Mouse (Mus musculus) thymus, postnatal 14 days (tissue): ENCODE results near the gene Fbxl21.

Experiments
- DNase-seq: peaks from one replicate; pipeline ENCODE4 v3.0.0; 2021

Gene Fbxl21

GRCm38 (mm10) chr13:56535570-56535969 lies 13.3 kb downstream of the Fbxl21 start:
- peak; percentile 51 for DNase-seq

GRCm38 (mm10) chr13:56537026-56537425 lies 14.8 kb downstream of the Fbxl21 start:
- DNase-seq, result no peak

GRCm38 (mm10) chr13:56539846-56540245 lies 17.6 kb downstream of the Fbxl21 start:
- DNase-seq, result peak; percentile 50

- no peak for DNase-seq
These were observed 21.5 kb downstream of the Fbxl21 start for GRCm38 (mm10) chr13:56543805-56544204.

GRCm38 (mm10) chr13:56544956-56545355 lies 22.7 kb downstream of the Fbxl21 start:
- DNase-seq, result no peak

GRCm38 (mm10) chr13:56548401-56548800 lies 26.1 kb downstream of the Fbxl21 start, which contains the start of gene Lect2:
TSS of gene Lect2 (minus strand) at chr13:56548502.
- DNase-seq, result no peak

GRCm38 (mm10) chr13:56549364-56549763 lies 27.1 kb downstream of the Fbxl21 start:
- no peak for DNase-seq

- no peak for DNase-seq
These were observed 28.3 kb downstream of the Fbxl21 start for GRCm38 (mm10) chr13:56550574-56550973.

- no peak for DNase-seq
These were observed 29.4 kb downstream of the Fbxl21 start for GRCm38 (mm10) chr13:56551661-56552060.

GRCm38 (mm10) chr13:56553923-56554322 lies 31.7 kb downstream of the Fbxl21 start:
- DNase-seq, result no peak

- DNase-seq, result peak; percentile 64
These were observed 32.1 kb downstream of the Fbxl21 start for GRCm38 (mm10) chr13:56554409-56554808.

GRCm38 (mm10) chr13:56555957-56556356 lies 33.7 kb downstream of the Fbxl21 start:
- no peak for DNase-seq

- DNase-seq, result no peak
These were observed 34.4 kb downstream of the Fbxl21 start for GRCm38 (mm10) chr13:56556701-56557100.

- no peak for DNase-seq
These were observed 36.5 kb downstream of the Fbxl21 start for GRCm38 (mm10) chr13:56558811-56559210.

GRCm38 (mm10) chr13:56559841-56560370 lies 37.6 kb downstream of the Fbxl21 start:
- DNase-seq, result no peak

GRCm38 (mm10) chr13:56561129-56561528 lies 38.9 kb downstream of the Fbxl21 start:
- no peak for DNase-seq

GRCm38 (mm10) chr13:56563075-56563474 lies 40.8 kb downstream of the Fbxl21 start:
- peak; percentile 48 for DNase-seq

GRCm38 (mm10) chr13:56566336-56566735 lies 44.1 kb downstream of the Fbxl21 start:
- no peak for DNase-seq

GRCm38 (mm10) chr13:56571645-56572044 lies 49.4 kb downstream of the Fbxl21 start:
- DNase-seq, result no peak

GRCm38 (mm10) chr13:56575074-56575473 lies 52.8 kb downstream of the Fbxl21 start:
- DNase-seq, result no peak

GRCm38 (mm10) chr13:56575701-56576321 lies 53.5 kb downstream of the Fbxl21 start:
- peak; percentile 70 for DNase-seq

- no peak for DNase-seq
These were observed 55.8 kb downstream of the Fbxl21 start for GRCm38 (mm10) chr13:56578097-56578496.

- no peak for DNase-seq
These were observed 58.2 kb downstream of the Fbxl21 start for GRCm38 (mm10) chr13:56580450-56580849.

GRCm38 (mm10) chr13:56581512-56581911 lies 59.2 kb downstream of the Fbxl21 start:
- DNase-seq, result no peak

GRCm38 (mm10) chr13:56581961-56582434 lies 59.7 kb downstream of the Fbxl21 start:
- no peak for DNase-seq
